Mouse (Mus musculus) adrenal gland, postnatal 25 days (tissue): ENCODE data around the gene Slc38a4. TPM values are rescaled to one million over a fixed set of nuclear protein-coding genes. Genes with fewer than 3 reads are reported as not detected.

Experiments
- DNase-seq: peaks from one replicate; pipeline ENCODE4 v3.0.0; 2021; ENCODE audit warnings: mixed read lengths
- long read RNA-seq: library from polyadenylated mRNA; stranded (forward); transcript quantifications from one replicate; pipeline ENCODE4 v2.0.0, GENCODE M21; 2021
- total RNA-seq: library from RNA; stranded (reverse); gene quantifications from 2 replicates; pipeline ENCODE4 v1.2.3, GENCODE M21; 2021

Gene Slc38a4
- 5.6 and 8.5 TPM in 2 replicates for total RNA-seq
- long read RNA-seq, transcript Slc38a4-202 (16 exons, 1,908 nt): minor isoform, 7 of 421 reads
- long read RNA-seq, transcript Slc38a4-201 (16 exons, 3,932 nt): minor isoform, 8 of 421 reads
- long read RNA-seq, transcript Slc38a4-203 (16 exons, 1,963 nt): major isoform, 323 of 421 reads
- long read RNA-seq, partial matches to known transcripts: 37 of 421 reads
- long read RNA-seq, other reads (novel, unspliced or antisense): 44 of 421 reads

- DNase-seq: no peak
These were observed at the start of gene Slc38a4 for GRCm38 (mm10) chr15:97055794-97056193. Gene Slc38a4 (minus strand): TSS chr15:97055956.

GRCm38 (mm10) chr15:97104889-97105391 is 49.2 kb upstream of the Slc38a4 start:
- DNase-seq: no peak

GRCm38 (mm10) chr15:97104048-97104447 is 48.3 kb upstream of the Slc38a4 start:
- DNase-seq: no peak

GRCm38 (mm10) chr15:97102811-97103210 is 47.1 kb upstream of the Slc38a4 start:
- peak; percentile 42 for DNase-seq

GRCm38 (mm10) chr15:97102181-97102580 is 46.4 kb upstream of the Slc38a4 start:
- DNase-seq: no peak

- DNase-seq: no peak
These were observed 43.3 kb upstream of the Slc38a4 start for GRCm38 (mm10) chr15:97099101-97099500.

GRCm38 (mm10) chr15:97097548-97097947 is 41.8 kb upstream of the Slc38a4 start:
- DNase-seq: no peak

GRCm38 (mm10) chr15:97089526-97089925 is 33.8 kb upstream of the Slc38a4 start:
- DNase-seq: peak; percentile 18

GRCm38 (mm10) chr15:97085833-97086232 is 30.1 kb upstream of the Slc38a4 start:
- DNase-seq: no peak

- no peak for DNase-seq
These were observed 21.9 kb upstream of the Slc38a4 start for GRCm38 (mm10) chr15:97077665-97078064.

- no peak for DNase-seq
These were observed 20.3 kb upstream of the Slc38a4 start for GRCm38 (mm10) chr15:97076092-97076491.

- no peak for DNase-seq
These were observed 19.5 kb upstream of the Slc38a4 start for GRCm38 (mm10) chr15:97075240-97075639.

GRCm38 (mm10) chr15:97072859-97073826 is 17.4 kb upstream of the Slc38a4 start:
- DNase-seq: no peak

- DNase-seq: no peak
These were observed 11.8 kb upstream of the Slc38a4 start for GRCm38 (mm10) chr15:97067340-97068136.

GRCm38 (mm10) chr15:97066937-97067336 is 11.2 kb upstream of the Slc38a4 start:
- no peak for DNase-seq

- no peak for DNase-seq
These were observed 7.5 kb upstream of the Slc38a4 start for GRCm38 (mm10) chr15:97063211-97063610.

GRCm38 (mm10) chr15:97060973-97061372 is 5.2 kb upstream of the Slc38a4 start:
- DNase-seq: no peak

- DNase-seq: no peak
These were observed 4.8 kb upstream of the Slc38a4 start for GRCm38 (mm10) chr15:97060571-97060970.

GRCm38 (mm10) chr15:97060102-97060501 is 4.3 kb upstream of the Slc38a4 start:
- DNase-seq: no peak

- no peak for DNase-seq
These were observed 3.6 kb upstream of the Slc38a4 start for GRCm38 (mm10) chr15:97059071-97060041.
